Mouse (Mus musculus) frontal cortex, adult 2 months (tissue): ENCODE results near the gene Itga7. TPM values are rescaled to one million over a fixed set of nuclear protein-coding genes. Genes with fewer than 3 reads are reported as not detected.

Source experiments
- DNase-seq, 2 experiments: peaks; one replicate each; pipeline ENCODE4 v3.0.0; 2022; ENCODE audit warnings: low spot score in 1 of 2; ENCODE audit errors: extremely low spot score in 1 of 2
- polyA plus RNA-seq: library from polyadenylated mRNA; depleted of rRNA; stranded (reverse); fragments of >200 nt; gene quantifications from 2 replicates; pipeline ENCODE4 v1.2.3, GENCODE M21; 2012

Itga7 gene
- polyA plus RNA-seq, 1 experiment, result 23.4 TPM

DNA sequence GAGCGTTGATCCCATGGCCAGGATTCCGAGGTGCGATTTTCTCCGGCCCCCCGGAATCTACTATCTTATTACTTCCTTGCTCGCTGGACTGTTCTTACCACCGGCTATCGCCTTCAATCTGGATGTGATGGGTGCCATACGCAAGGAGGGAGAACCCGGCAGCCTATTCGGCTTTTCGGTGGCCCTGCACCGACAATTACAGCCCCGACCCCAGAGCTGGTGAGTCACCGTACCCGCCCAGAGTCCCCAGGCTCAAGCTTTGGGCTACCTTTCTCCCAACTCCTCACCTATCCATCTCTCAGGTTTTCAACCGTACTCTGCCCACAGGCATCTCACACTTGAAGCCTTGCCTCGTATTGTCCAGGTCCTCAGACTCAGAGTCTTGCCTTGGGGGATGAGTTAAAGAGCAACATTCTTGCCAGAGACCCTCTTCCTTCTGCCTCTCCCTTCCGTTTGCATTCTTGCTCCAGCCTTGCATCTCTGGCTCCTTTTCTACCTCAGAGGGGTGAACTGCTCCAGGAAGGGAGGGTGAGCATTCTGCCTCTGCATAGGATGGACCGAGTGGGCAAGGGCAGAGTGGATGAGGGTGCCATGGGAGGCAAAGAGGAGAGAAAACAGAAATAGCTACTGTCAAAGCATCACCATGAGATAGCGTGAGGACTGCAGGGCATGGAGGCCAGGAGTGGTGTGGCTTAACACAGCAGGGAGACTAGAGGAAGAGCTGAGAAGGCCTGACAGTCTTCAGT lies 531 bp downstream of the Itga7 start:
- DNase-seq, result no peak

- no peak for DNase-seq
Observed at GRCm38 (mm10) chr10:128934997-128935787, 1.6 kb downstream of the Itga7 start.

GRCm38 (mm10) chr10:128935826-128936440 lies 2.3 kb downstream of the Itga7 start:
- DNase-seq, result no peak

DNA sequence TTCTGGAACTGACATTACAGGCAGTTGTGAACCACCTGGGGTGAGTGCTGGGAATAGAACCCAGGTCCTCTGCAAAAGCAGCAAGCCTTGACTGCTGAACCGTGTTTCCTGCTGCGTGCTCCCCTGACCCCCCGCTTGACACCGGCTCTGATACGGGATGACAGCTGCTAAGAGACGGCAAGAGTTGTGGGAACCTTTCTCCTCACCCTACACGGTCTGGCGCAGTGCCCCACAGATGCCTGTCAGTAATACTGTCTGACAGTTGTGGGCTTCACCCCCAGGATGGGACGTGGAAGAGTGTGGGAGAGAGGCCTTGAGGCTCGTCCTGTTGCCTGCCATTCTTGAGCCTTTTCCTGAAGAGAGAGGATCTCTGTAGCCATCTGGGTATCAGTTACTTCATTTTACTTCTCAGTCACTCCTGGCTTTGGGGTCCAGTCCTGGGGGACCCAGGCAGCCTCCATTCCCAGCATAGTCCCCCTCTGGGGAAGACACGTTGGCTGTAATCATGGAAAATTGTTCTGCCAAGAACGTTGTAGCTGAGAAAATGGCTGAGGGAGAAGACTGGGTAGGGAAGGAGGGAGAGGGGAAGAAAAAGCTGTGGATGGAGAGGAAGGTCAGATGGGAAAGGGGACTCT lies 4.3 kb downstream of the Itga7 start:
- no peak for DNase-seq

- DNase-seq, result no peak
Observed at GRCm38 (mm10) chr10:128938457-128938856, 4.8 kb downstream of the Itga7 start.

DNA sequence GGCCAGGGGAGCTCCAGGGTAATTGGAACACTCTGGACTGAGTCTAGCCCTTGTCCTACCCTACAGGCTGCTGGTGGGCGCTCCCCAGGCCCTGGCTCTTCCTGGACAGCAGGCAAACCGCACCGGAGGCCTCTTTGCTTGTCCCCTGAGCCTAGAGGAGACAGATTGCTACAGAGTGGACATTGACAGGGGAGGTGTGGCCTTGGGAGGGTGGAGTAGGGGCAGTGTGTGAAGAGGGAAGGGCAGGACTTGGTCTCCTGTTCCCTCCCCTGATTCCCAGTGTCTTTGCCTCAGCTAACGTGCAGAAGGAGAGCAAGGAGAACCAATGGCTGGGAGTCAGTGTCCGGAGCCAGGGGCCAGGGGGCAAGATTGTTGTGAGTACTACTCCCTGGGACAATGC lies 5.4 kb downstream of the Itga7 start:
- no peak for DNase-seq

DNA sequence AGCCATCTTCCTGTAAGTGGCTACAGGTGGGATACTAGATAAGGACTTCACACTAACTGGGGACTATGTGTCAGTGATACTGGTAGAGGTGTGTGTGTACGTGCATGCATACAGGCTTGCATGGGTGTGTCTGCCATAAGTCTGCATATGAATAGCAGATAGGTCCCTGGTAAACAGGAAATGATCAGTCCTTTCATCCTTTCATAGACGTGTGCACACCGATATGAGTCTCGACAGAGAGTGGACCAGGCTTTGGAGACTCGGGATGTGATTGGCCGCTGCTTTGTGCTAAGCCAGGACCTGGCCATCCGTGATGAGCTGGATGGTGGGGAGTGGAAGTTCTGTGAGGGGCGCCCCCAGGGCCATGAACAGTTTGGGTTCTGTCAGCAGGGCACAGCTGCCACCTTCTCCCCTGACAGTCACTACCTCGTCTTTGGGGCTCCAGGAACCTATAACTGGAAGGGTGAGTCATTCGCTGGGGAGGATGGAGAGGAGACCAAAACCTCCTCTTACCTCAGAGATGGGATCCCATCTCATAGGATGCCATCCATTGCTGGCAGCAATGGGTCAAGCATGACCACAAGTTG lies 7.0 kb downstream of the Itga7 start:
- no peak for DNase-seq

- no peak for DNase-seq
Observed at GRCm38 (mm10) chr10:128945675-128946074, 12.1 kb downstream of the Itga7 start.

GRCm38 (mm10) chr10:128947496-128947895 lies 13.9 kb downstream of the Itga7 start:
- no peak for DNase-seq

GRCm38 (mm10) chr10:128950208-128950887 lies 16.7 kb downstream of the Itga7 start:
- no peak for DNase-seq

GRCm38 (mm10) chr10:128958340-128958739 lies 24.7 kb downstream of the Itga7 start:
- no peak for DNase-seq

DNA sequence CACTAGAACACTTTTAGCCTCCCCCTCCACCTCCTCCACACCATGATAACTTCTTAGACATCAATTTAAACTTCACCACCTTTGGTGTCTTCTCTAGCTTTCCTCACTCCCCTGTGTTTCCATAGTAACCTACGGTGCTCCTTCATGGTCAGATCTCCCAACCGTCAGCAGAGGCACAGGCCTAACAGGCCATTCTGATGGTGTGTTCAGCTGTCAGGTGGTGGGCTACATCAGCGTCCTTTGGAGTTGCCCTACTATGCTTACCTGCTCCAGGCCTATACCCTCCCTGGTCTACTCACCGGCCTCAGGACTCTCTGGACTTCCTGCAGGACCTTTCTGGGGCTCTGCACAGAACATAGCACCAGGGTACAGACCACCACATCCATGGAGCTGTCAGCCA lies 26.5 kb downstream of the Itga7 start:
- no peak for DNase-seq

- DNase-seq, result no peak
Observed at GRCm38 (mm10) chr10:128960590-128961584, 27.3 kb downstream of the Itga7 start, which contains the start of gene Mettl7b. Mettl7b (minus strand) TSS chr10:128960988.

DNA sequence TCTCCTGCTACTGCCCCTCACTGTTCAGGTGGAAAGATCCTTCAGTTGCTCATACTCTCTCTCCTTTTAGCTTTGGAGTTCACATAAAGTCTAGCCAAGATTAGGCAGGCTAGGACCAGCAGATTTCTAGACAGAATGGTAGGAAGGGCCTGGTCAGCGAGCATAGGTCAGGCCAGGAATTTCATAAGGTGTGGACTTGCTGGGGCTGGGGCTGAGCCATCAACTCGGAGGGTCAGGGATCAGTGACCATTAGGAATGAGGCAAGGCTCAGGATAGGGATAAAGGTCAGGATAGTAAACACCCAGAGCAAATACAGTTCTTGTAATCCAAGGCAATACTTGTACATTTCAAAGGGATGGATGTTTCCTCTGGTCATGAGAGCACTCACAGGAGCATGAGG lies 31.3 kb downstream of the Itga7 start:
- no peak for DNase-seq

DNA sequence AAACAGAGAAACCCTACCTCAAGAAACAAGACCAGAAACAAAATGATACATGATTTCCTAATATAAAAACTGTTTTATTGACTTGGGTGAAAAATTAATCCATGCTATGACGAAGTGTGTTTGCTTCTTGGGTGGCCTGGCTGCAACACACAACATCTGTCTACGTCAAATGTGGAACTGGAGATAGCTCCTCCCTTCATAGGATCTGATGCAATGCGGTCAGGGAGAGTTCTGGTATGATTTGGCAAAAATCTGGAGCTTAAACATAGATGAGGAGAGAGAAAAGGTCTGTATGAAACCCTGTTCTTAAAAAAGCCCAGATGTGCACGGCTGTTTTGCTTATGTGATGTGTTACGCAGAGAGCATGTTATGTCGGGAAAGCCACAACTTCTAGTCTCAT lies 32.3 kb downstream of the Itga7 start:
- no peak for DNase-seq

- no peak for DNase-seq
Observed at GRCm38 (mm10) chr10:128968341-128968749, 34.7 kb downstream of the Itga7 start.

GRCm38 (mm10) chr10:128970740-128971250 lies 37.2 kb downstream of the Itga7 start:
- DNase-seq, result no peak

- DNase-seq, result no peak
Observed at GRCm38 (mm10) chr10:128972841-128973240, 39.2 kb downstream of the Itga7 start.

DNA sequence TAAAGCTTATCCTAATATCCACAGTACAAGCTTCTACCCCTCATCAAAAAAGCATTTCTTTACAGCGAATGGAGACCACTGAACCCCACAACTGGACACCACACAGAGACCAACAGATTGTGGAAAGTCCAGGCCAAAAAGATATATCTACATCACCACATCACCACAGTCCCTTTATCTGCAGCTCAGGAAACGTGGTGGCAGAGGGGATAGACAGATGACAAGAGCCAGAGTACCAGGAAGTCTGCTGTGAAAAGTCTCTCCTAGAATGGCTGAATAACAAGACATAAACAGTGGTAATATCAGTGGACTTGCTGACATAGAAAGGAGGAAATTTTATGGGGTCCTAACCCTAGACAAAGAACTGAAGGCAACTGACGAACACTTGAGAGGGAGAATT lies 42.8 kb downstream of the Itga7 start:
- no peak for DNase-seq
